Mouse (Mus musculus) CH12.LX (cell line): Measurements from ENCODE around the gene Exosc10. TPM values are rescaled to one million over a fixed set of nuclear protein-coding genes. Genes with fewer than 3 reads are reported as not detected.

ENCODE experiments used
- DNase-seq: peaks from one replicate; pipeline ENCODE4 v3.0.0-alpha.2; 2013; ENCODE audit errors: extremely low read depth
- H3K27ac ChIP-seq: 2 replicates; pipeline ENCODE4 v1.5.1; 2012; ENCODE audit warnings: low read depth, mild to moderate bottlenecking, control low read depth, moderate library complexity; ENCODE audit not compliant: insufficient read depth
- H3K27me3 ChIP-seq: replicated peaks from 2 replicates; pipeline ENCODE3; 2012; ENCODE audit warnings: inconsistent platforms
- H3K36me3 ChIP-seq, 2 experiments: replicated peaks in 1 of 2; 2 replicates each; pipeline versions ENCODE3 to v1.6.1; 2012; ENCODE audit warnings: inconsistent platforms in 1 of 2, low read length in 1 of 2, mild to moderate bottlenecking in 1 of 2, mixed read lengths in 1 of 2, moderate library complexity in 1 of 2; ENCODE audit not compliant: control insufficient read depth in 1 of 2, insufficient read depth in 1 of 2
- H3K4me1 ChIP-seq, 2 experiments: 2 replicates each; pipeline ENCODE4 v1.6.1; 2012; ENCODE audit warnings: inconsistent platforms in 1 of 2, moderate library complexity in 1 of 2; ENCODE audit not compliant: insufficient read depth in 2 of 2, control insufficient read depth in 1 of 2
- H3K4me2 ChIP-seq: 2 replicates; pipeline ENCODE4 v1.6.1; 2012; ENCODE audit warnings: low read depth, mild to moderate bottlenecking, control low read depth; ENCODE audit not compliant: poor library complexity, insufficient read depth, severe bottlenecking
- H3K4me3 ChIP-seq, 3 experiments: fragments of 150-350 bp in 1 of 3; sonication (generic) in 1 of 3; replicated peaks in 1 of 3; 2 replicates each; pipeline versions ENCODE3 to v1.5.1; 2011 to 2012; ENCODE audit warnings: low read depth in 2 of 3, low read length in 2 of 3, mild to moderate bottlenecking in 2 of 3, moderate library complexity in 2 of 3, control low read depth in 1 of 3, improper control_type of control experiment in 1 of 3, inconsistent platforms in 1 of 3, mixed read lengths in 1 of 3; ENCODE audit not compliant: poor library complexity in 1 of 3
- H3K79me2 ChIP-seq: replicated peaks from 2 replicates; pipeline ENCODE4 v1.6.1; 2012; ENCODE audit warnings: mild to moderate bottlenecking, moderate library complexity; ENCODE audit not compliant: control insufficient read depth, poor library complexity, insufficient read depth, severe bottlenecking; ENCODE audit errors: extremely low read depth
- H3K9ac ChIP-seq: 2 replicates; pipeline ENCODE4 v1.6.1; 2012; ENCODE audit warnings: low read depth, mild to moderate bottlenecking, control low read depth, moderate library complexity; ENCODE audit not compliant: insufficient read depth
- H3K9me3 ChIP-seq: replicated peaks from 2 replicates; pipeline ENCODE3; 2012; ENCODE audit warnings: low read length, inconsistent platforms, mixed read lengths
- E2F4 ChIP-seq: IDR thresholded peaks from 2 replicates; pipeline ENCODE4 v1.6.1; 2011; ENCODE audit warnings: low read depth, low read length, improper control_type of control experiment; ENCODE audit not compliant: insufficient replicate concordance
- ELF1 ChIP-seq: IDR thresholded peaks from 2 replicates; pipeline ENCODE4 v1.6.1; 2014; ENCODE audit warnings: low read depth, mild to moderate bottlenecking, inconsistent platforms, low read length, improper control_type of control experiment
- EP300 ChIP-seq: IDR thresholded peaks from 2 replicates; pipeline ENCODE4 v1.6.1; 2011; ENCODE audit warnings: low read length, improper control_type of control experiment
- IRF4 ChIP-seq: IDR thresholded peaks from 2 replicates; pipeline ENCODE4 v1.6.1; 2014; ENCODE audit warnings: low read depth, mild to moderate bottlenecking, inconsistent platforms, low read length, improper control_type of control experiment
- JUN ChIP-seq: IDR thresholded peaks from 2 replicates; pipeline ENCODE4 v1.6.1; 2011; ENCODE audit warnings: low read depth, mild to moderate bottlenecking, low read length, improper control_type of control experiment, moderate library complexity; ENCODE audit not compliant: insufficient read depth
- MAFK ChIP-seq: IDR thresholded peaks from 2 replicates; pipeline ENCODE4 v1.6.1; 2011; ENCODE audit warnings: low read length, improper control_type of control experiment; ENCODE audit not compliant: insufficient replicate concordance
- MAX ChIP-seq: IDR thresholded peaks from 2 replicates; pipeline ENCODE4 v1.6.1; 2011; ENCODE audit warnings: low read length, improper control_type of control experiment
- MEF2A ChIP-seq: IDR thresholded peaks from 2 replicates; pipeline ENCODE4 v1.6.1; 2014; ENCODE audit warnings: low read depth, mild to moderate bottlenecking, inconsistent platforms, low read length, improper control_type of control experiment, borderline replicate concordance
- MXI1 ChIP-seq: IDR thresholded peaks from 2 replicates; pipeline ENCODE4 v1.6.1; 2011; ENCODE audit warnings: mild to moderate bottlenecking, low read depth, low read length, improper control_type of control experiment
- PAX5 ChIP-seq: IDR thresholded peaks from 2 replicates; pipeline ENCODE4 v1.6.1; 2012; ENCODE audit warnings: low read length, inconsistent platforms, mixed read lengths
- POLR2A ChIP-seq: IDR thresholded peaks from 2 replicates; pipeline ENCODE4 v1.6.1; 2011; ENCODE audit warnings: low read depth, mild to moderate bottlenecking, improper control_type of control experiment, low read length
- RAD21 ChIP-seq: IDR thresholded peaks from 2 replicates; pipeline ENCODE4 v1.6.1; 2011; ENCODE audit warnings: low read depth, mild to moderate bottlenecking, low read length, improper control_type of control experiment, moderate library complexity
- TBP ChIP-seq: conservative IDR thresholded peaks from 2 replicates; pipeline ENCODE4 v1.6.1; 2011; ENCODE audit warnings: low read depth, low read length, improper control_type of control experiment
- TCF12 ChIP-seq: IDR thresholded peaks from 2 replicates; pipeline ENCODE4 v1.6.1; 2014; ENCODE audit warnings: low read depth, mild to moderate bottlenecking, inconsistent platforms, low read length, improper control_type of control experiment
- USF1 ChIP-seq: IDR thresholded peaks from 2 replicates; pipeline ENCODE4 v1.6.1; 2014; ENCODE audit warnings: low read depth, mild to moderate bottlenecking, inconsistent platforms, low read length, improper control_type of control experiment
- ZC3H11A ChIP-seq: IDR thresholded peaks from 2 replicates; pipeline ENCODE4 v1.6.1; 2012; ENCODE audit warnings: low read depth, mild to moderate bottlenecking, inconsistent platforms, low read length, improper control_type of control experiment
- ZKSCAN1 ChIP-seq: IDR thresholded peaks from 2 replicates; pipeline ENCODE4 v1.6.1; 2012; ENCODE audit warnings: low read depth, inconsistent platforms, low read length, improper control_type of control experiment, borderline replicate concordance
- dilution Hi-C: fragments of 300-500 bp; cut with MboI; formaldehyde crosslinking; loops from 2 replicates; pipeline ENCODE4 v1.14.3; 2020; ENCODE audit warnings: low sequenced_read_pairs; ENCODE audit not compliant: extremely low pct_unique_long_range_greater_than_20kb, extremely low pct_ligation_motif_present
- in situ Hi-C: fragments of 300-500 bp; cut with MboI; formaldehyde crosslinking; loops from 3 replicates; pipeline ENCODE4 v1.14.3; 2019; ENCODE audit warnings: low sequenced_read_pairs, low pct_ligation_motif_present, low pct_unique_long_range_greater_than_20kb, mixed read lengths
- polyA plus RNA-seq: library from polyadenylated mRNA; unstranded; fragments of >175 nt; gene quantifications from 2 replicates; pipeline ENCODE4 v1.2.1, GENCODE M21; 2012; ENCODE audit warnings: low read depth; ENCODE audit not compliant: insufficient read length
- total RNA-seq, 2 experiments: library from RNA; depleted of rRNA; stranded (reverse); fragments of 300-350 nt in 1 of 2; fragments of >200 nt in 1 of 2; gene quantifications; 2 replicates each; pipeline ENCODE4 v1.2.3; 2012 to 2014

Gene Exosc10
- total and polyA plus RNA-seq, 3 experiments, result 40.1 to 108 (median 61.8) TPM

GRCm38 (mm10) chr4:148598826-148599225 lies 40.6 kb downstream of the Exosc10 start:
- dilution Hi-C loops, result no loop called here
- Histone ChIP-seq H3K79me2 (peaks cover 3% of the 10 kb centered on the region), H3K36me3 (peaks cover 46 to 71% of the 10 kb centered on the region in 2 experiments), H3K9ac (no peak overlapping the region), H3K4me3 (no peak overlapping the region), H3K27ac (no peak overlapping the region), H3K9me3 (peaks cover 40% of the 10 kb centered on the region), H3K4me1 (peaks cover 6 to 33% of the 10 kb centered on the region in 2 experiments; a peak in 3 of 4 replicates), H3K4me2 (no peak overlapping the region), H3K27me3 (no peaks in the 10 kb centered on the region)
- no peak for DNase-seq
- in situ Hi-C loops, result no loop called here
- no peak for TF ChIP-seq PAX5
- no peak for TF ChIP-seq TCF12
- no peak for TF ChIP-seq ELF1
- peak; percentile 25; the same call in 1 of the 2 replicates for TF ChIP-seq IRF4
- 0 out of 2 replicates have a peak, but pooled peaks have one; percentile 10 for TF ChIP-seq POLR2A
- peak; percentile 14; the same call in 1 of the 2 replicates for TF ChIP-seq EP300

- dilution Hi-C loops, result no loop called here
- peaks cover 30% of the 10 kb centered on the region for H3K9me3 ChIP-seq
- H3K4me1 ChIP-seq, result peaks cover 4 to 27% of the 10 kb centered on the region in 2 experiments; a peak in 3 of 4 replicates
- H3K4me3 ChIP-seq, result no peak overlapping the region
- TF ChIP-seq TCF12, result no peak
- no peak for TF ChIP-seq E2F4
- no peak for TF ChIP-seq MEF2A
- no peak for TF ChIP-seq ZKSCAN1
- no peak for TF ChIP-seq TBP
- TF ChIP-seq MAX, result no peak
- no peak for TF ChIP-seq USF1
- no peak for TF ChIP-seq ZC3H11A
- TF ChIP-seq IRF4, result no peak
- TF ChIP-seq JUN, result no peak
- no peak for TF ChIP-seq MAFK
- no peak for TF ChIP-seq MXI1
- no peak for TF ChIP-seq RAD21
- TF ChIP-seq, all 38 proteins: peak for 0
- H3K27me3 ChIP-seq, result no peaks in the 10 kb centered on the region
- no peak overlapping the region for H3K27ac ChIP-seq
- in situ Hi-C loops, result loop anchor here (25.0 kb wide), 1 partner anchor 438 kb away; the partner anchor contains the start of genes Fbxo2, Fbxo44 and Fbxo6
- no peaks in the 10 kb centered on the region for H3K79me2 ChIP-seq
- no peak for DNase-seq
- H3K36me3 ChIP-seq, result peaks cover 31 to 56% of the 10 kb centered on the region in 2 experiments
- no peak overlapping the region for H3K9ac ChIP-seq
- H3K4me2 ChIP-seq, result no peak overlapping the region
These were observed 42.1 kb downstream of the Exosc10 start for GRCm38 (mm10) chr4:148600316-148600715.
